Mouse (Mus musculus): ENCODE results near the gene Gm17571. TPM values are rescaled to one million over a fixed set of nuclear protein-coding genes. Genes with fewer than 3 reads are reported as not detected.

The Gm17571 gene
- total and polyA plus RNA-seq, 3 experiments: not detected

DNA sequence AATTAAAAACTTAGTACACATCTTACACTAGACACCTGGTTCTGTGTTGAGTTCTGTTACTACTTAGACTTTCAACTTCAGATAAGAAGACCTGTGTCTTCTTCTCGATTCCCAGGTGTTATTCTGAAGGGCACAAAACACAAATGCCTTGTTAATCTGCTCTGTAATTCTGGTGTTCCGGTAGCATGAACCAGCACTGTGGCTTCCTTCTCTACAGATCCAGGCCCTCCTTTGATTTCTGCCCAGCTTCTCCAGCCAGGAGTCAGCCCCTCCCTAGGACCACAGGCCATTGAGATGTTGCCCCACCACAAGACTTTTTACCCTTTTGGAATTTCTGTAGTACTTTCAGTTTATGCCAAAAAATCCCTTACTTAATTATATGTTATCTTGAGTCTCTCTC, 47.2 kb upstream of the Gm17571 start:
- Histone ChIP-seq H3K9me3 (replicated peaks; ENCODE audit: low read length) (peaks cover 13% of the 10 kb centered on the region), H3K4me2 (ENCODE audit: insufficient read depth, low read depth, poor library complexity, severe bottlenecking) (no peak overlapping the region), H3K27me3 (replicated peaks) (no peaks in the 10 kb centered on the region), H3K4me3 (replicated peaks in 1 of 3; ENCODE audit: low read depth in 2 of 3, low read length in 2 of 3, poor library complexity in 1 of 3) (no peak overlapping the region), H3K4me1 (ENCODE audit: control insufficient read depth in 1 of 2, insufficient read depth in 2 of 2) (peaks cover 0 to 8% of the 10 kb centered on the region in 2 experiments; a peak in 2 of 4 replicates), H3K27ac (ENCODE audit: insufficient read depth, low read depth) (no peak overlapping the region), H3K36me3 (replicated peaks in 1 of 2; ENCODE audit: control insufficient read depth in 1 of 2, insufficient read depth in 1 of 2, low read length in 1 of 2) (peaks cover 5 to 8% of the 10 kb centered on the region in 2 experiments), H3K9ac (ENCODE audit: insufficient read depth, low read depth) (no peak overlapping the region), H3K79me2 (replicated peaks; ENCODE audit: control insufficient read depth, extremely low read depth, insufficient read depth, poor library complexity, severe bottlenecking) (peaks cover 7% of the 10 kb centered on the region; the same call in 1 of the 2 replicates)
- no peak for DNase-seq (ENCODE audit: extremely low read depth)
- TF ChIP-seq ZC3H11A (IDR thresholded peaks at IDR 0.05; ENCODE audit: low read depth, low read length) (no peak), PAX5 (IDR thresholded peaks at IDR 0.05; ENCODE audit: low read length) (no peak), GABPA (IDR thresholded peaks at IDR 0.05; ENCODE audit: insufficient replicate concordance, low read depth, low read length) (no peak), ETS1 (conservative IDR thresholded peaks at IDR 0.05; ENCODE audit: low read depth, low read length) (no peak), HCFC1 (IDR thresholded peaks at IDR 0.05; ENCODE audit: low read depth, low read length) (no peak), TCF12 (IDR thresholded peaks at IDR 0.05; ENCODE audit: low read depth, low read length) (no peak)
- dilution Hi-C loops (cut with MboI; ENCODE audit: extremely low pct_ligation_motif_present, extremely low pct_unique_long_range_greater_than_20kb, low sequenced_read_pairs): no loop called here
- in situ Hi-C loops (cut with MboI; ENCODE audit: low pct_ligation_motif_present, low pct_unique_long_range_greater_than_20kb, low sequenced_read_pairs): no loop called here

DNA sequence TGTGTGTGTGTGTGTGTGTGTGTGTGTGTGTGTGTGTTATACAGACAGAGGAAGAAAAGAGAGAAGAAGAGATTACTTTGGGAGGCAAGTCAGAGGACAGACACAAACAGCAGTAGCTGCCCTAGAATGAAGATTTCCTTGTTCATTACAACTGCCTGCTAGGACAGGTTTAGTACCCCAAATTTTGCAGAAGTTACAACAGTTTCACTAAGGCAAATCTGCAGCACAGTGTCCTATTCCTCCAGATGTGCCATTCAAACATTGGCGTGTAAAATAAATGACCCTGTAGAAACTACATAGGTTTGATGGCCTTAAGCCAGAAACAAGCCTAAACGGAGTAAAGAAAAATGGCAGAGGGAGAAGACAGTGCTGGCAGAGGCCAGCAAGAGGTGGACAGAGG, 46.3 kb upstream of the Gm17571 start:
- no peak overlapping the region for H3K9ac ChIP-seq (ENCODE audit: insufficient read depth, low read depth)
- peaks cover 2% of the 10 kb centered on the region; the same call in 1 of the 2 replicates for H3K79me2 ChIP-seq (replicated peaks; ENCODE audit: control insufficient read depth, extremely low read depth, insufficient read depth, poor library complexity, severe bottlenecking)
- no peak overlapping the region for H3K4me2 ChIP-seq (ENCODE audit: insufficient read depth, low read depth, poor library complexity, severe bottlenecking)
- peaks cover 0 to 8% of the 10 kb centered on the region in 2 experiments; a peak in 2 of 4 replicates for H3K4me1 ChIP-seq (ENCODE audit: control insufficient read depth in 1 of 2, insufficient read depth in 2 of 2)
- in situ Hi-C loops (cut with MboI; ENCODE audit: low pct_ligation_motif_present, low pct_unique_long_range_greater_than_20kb, low sequenced_read_pairs): no loop called here
- DNase-seq (ENCODE audit: extremely low read depth): no peak
- no peak overlapping the region for H3K27ac ChIP-seq (ENCODE audit: insufficient read depth, low read depth)
- H3K4me3 ChIP-seq (replicated peaks in 1 of 3; ENCODE audit: low read depth in 2 of 3, low read length in 2 of 3, poor library complexity in 1 of 3): no peak overlapping the region
- H3K36me3 ChIP-seq (replicated peaks in 1 of 2; ENCODE audit: control insufficient read depth in 1 of 2, insufficient read depth in 1 of 2, low read length in 1 of 2): peaks cover 5 to 8% of the 10 kb centered on the region in 2 experiments
- dilution Hi-C loops (cut with MboI; ENCODE audit: extremely low pct_ligation_motif_present, extremely low pct_unique_long_range_greater_than_20kb, low sequenced_read_pairs): no loop called here
- H3K27me3 ChIP-seq (replicated peaks): no peaks in the 10 kb centered on the region
- no peak for TF ChIP-seq BHLHE40 (IDR thresholded peaks at IDR 0.05; ENCODE audit: low read depth, low read length)
- TF ChIP-seq KAT2A (IDR thresholded peaks at IDR 0.05; ENCODE audit: insufficient replicate concordance, low read length): no peak
- TF ChIP-seq HCFC1 (IDR thresholded peaks at IDR 0.05; ENCODE audit: low read depth, low read length): no peak
- TF ChIP-seq JUND (conservative IDR thresholded peaks at IDR 0.05; ENCODE audit: low read depth, low read length): no peak
- no peak for TF ChIP-seq MAX (IDR thresholded peaks at IDR 0.05; ENCODE audit: low read length)
- no peak for TF ChIP-seq CHD2 (IDR thresholded peaks at IDR 0.05; ENCODE audit: low read length)
- TF ChIP-seq MYC (IDR thresholded peaks at IDR 0.05; ENCODE audit: low read depth, low read length): no peak
- TF ChIP-seq RCOR1 (conservative IDR thresholded peaks at IDR 0.05; ENCODE audit: low read depth, low read length): no peak
- no peak for TF ChIP-seq NRF1 (IDR thresholded peaks at IDR 0.05; ENCODE audit: low read depth, low read length)
- TF ChIP-seq ZMIZ1 (IDR thresholded peaks at IDR 0.05; ENCODE audit: low read depth, low read length): no peak
- TF ChIP-seq GABPA (IDR thresholded peaks at IDR 0.05; ENCODE audit: insufficient replicate concordance, low read depth, low read length): no peak
- TF ChIP-seq UBTF (IDR thresholded peaks at IDR 0.05; ENCODE audit: low read depth, low read length): no peak
- TF ChIP-seq POLR2AphosphoS2 (IDR thresholded peaks at IDR 0.05; ENCODE audit: low read depth, low read length): no peak
- TF ChIP-seq MAZ (IDR thresholded peaks at IDR 0.05; ENCODE audit: low read depth, low read length): no peak
- no peak for TF ChIP-seq RAD21 (IDR thresholded peaks at IDR 0.05; ENCODE audit: low read depth, low read length)
- no peak for TF ChIP-seq TBP (conservative IDR thresholded peaks at IDR 0.05; ENCODE audit: low read depth, low read length)
- TF ChIP-seq CHD1 (IDR thresholded peaks at IDR 0.05; ENCODE audit: low read depth, low read length): no peak
- no peak for TF ChIP-seq MAFK (IDR thresholded peaks at IDR 0.05; ENCODE audit: insufficient replicate concordance, low read length)
- TF ChIP-seq IRF4 (IDR thresholded peaks at IDR 0.05; ENCODE audit: low read depth, low read length): no peak
- H3K9me3 ChIP-seq (replicated peaks; ENCODE audit: low read length): peaks cover 13% of the 10 kb centered on the region
